Mouse (Mus musculus) limb, embryonic 14.5 days (tissue): Measurements from ENCODE around the gene Tmsb15b2. TPM values are rescaled to one million over a fixed set of nuclear protein-coding genes. Genes with fewer than 3 reads are reported as not detected.
"Not testable (repeated sequence)": the region's sequence is repeated elsewhere in the genome, so short reads cannot be mapped to it uniquely, and the experiment has no call there.

Source experiments
- ATAC-seq: fragments of 200-750 bp; cut with Nextera tagmentation; 2 replicates; pipeline ENCODE4 v1.8.0; 2017; ENCODE audit warnings: low read depth, moderate number of reproducible peaks, moderate TSS enrichment; ENCODE audit not compliant: low FRiP score
- DNase-seq: peaks from one replicate; pipeline ENCODE4 v3.0.0-alpha.2; 2015; ENCODE audit warnings: low spot score
- H3K27ac ChIP-seq: fragments of 300-500 bp; sonication (generic); replicated peaks from 2 replicates; pipeline ENCODE4 v1.5.1; 2014; ENCODE audit warnings: low read depth, mild to moderate bottlenecking, low read length, moderate library complexity, mixed read lengths
- H3K27me3 ChIP-seq: fragments of 300-500 bp; sonication (generic); 2 replicates; pipeline ENCODE4 v1.6.1; 2014; ENCODE audit warnings: low read length, mixed read lengths; ENCODE audit not compliant: control insufficient read depth, insufficient read depth
- H3K36me3 ChIP-seq: fragments of 300-500 bp; sonication (generic); 2 replicates; pipeline ENCODE4 v1.6.1; 2014; ENCODE audit warnings: mild to moderate bottlenecking, low read length, moderate library complexity, mixed read lengths; ENCODE audit not compliant: control insufficient read depth, insufficient read depth
- H3K4me1 ChIP-seq: fragments of 300-500 bp; sonication (generic); 2 replicates; pipeline ENCODE4 v1.6.1; 2014; ENCODE audit warnings: antibody characterized with exemption, low read length, mixed read lengths; ENCODE audit not compliant: control insufficient read depth, insufficient read depth
- H3K4me2 ChIP-seq: fragments of 300-500 bp; sonication (generic); replicated peaks from 2 replicates; pipeline ENCODE4 v1.6.1; 2014; ENCODE audit warnings: low read depth, mild to moderate bottlenecking, low read length, moderate library complexity; ENCODE audit not compliant: severe bottlenecking
- H3K4me3 ChIP-seq: fragments of 300-500 bp; sonication (generic); replicated peaks from 2 replicates; pipeline ENCODE4 v1.5.1; 2014; ENCODE audit warnings: low read length
- H3K9ac ChIP-seq: fragments of 300-500 bp; sonication (generic); 2 replicates; pipeline ENCODE4 v1.6.1; 2014; ENCODE audit warnings: mild to moderate bottlenecking, low read depth, low read length, moderate library complexity; ENCODE audit not compliant: severe bottlenecking
- H3K9me3 ChIP-seq: fragments of 300-500 bp; sonication (generic); 2 replicates; pipeline ENCODE4 v1.6.1; 2016; ENCODE audit warnings: low read length; ENCODE audit not compliant: control insufficient read depth
- POLR2A ChIP-seq: fragments of 200-500 bp; IDR thresholded peaks from 2 replicates; pipeline ENCODE4 v1.8.0; 2012; ENCODE audit warnings: inconsistent platforms, mild to moderate bottlenecking, moderate library complexity, borderline replicate concordance; ENCODE audit not compliant: insufficient read depth, insufficient read length; ENCODE audit errors: extremely low read depth
- WGBS: fragments of 180-500 bp; shearing (Covaris S2); extraction: QIAGEN DNeasy Blood & Tissue Kit; methylation state at CpG from one replicate; pipeline ENCODE4 v1.1.7; 2014; 5-methylcytosine and 5-hydroxymethylcytosine counted together
- polyA plus RNA-seq, 2 experiments: library from polyadenylated mRNA; depleted of rRNA in 1 of 2; stranded (reverse) in 1 of 2; unstranded in 1 of 2; fragments of >200 nt; fragmentation: Nextera tagmentation in 1 of 2; extraction: Ambion mirVana in 1 of 2; gene quantifications; 2 replicates each; pipeline versions ENCODE4 v1.2.1 to v1.2.3; 2012 to 2014

Tmsb15b2 gene
- polyA plus RNA-seq, 2 experiments, result 19.8 to 51.9 TPM

DNA sequence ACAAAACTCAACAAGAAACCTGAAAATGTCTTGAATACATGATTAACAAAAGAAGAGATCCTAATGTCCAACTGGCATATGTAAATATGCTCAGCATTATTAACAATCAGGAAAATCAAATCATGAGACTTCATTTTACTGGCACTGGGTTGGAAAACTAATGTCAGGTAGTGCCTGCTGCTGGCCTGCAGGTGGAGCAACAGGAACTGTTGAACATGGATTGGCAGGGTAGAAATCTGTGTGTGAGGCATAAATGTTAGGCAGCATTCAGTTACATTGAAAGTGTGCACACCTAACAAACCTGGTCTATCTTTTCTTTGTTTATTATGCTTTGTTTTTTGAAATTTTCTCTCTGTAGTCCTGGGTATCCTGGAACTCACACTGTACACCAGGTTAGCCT, 3.3 kb upstream of the Tmsb15b2 start:
- TF ChIP-seq POLR2A, result no peak
- no peak for DNase-seq

DNA sequence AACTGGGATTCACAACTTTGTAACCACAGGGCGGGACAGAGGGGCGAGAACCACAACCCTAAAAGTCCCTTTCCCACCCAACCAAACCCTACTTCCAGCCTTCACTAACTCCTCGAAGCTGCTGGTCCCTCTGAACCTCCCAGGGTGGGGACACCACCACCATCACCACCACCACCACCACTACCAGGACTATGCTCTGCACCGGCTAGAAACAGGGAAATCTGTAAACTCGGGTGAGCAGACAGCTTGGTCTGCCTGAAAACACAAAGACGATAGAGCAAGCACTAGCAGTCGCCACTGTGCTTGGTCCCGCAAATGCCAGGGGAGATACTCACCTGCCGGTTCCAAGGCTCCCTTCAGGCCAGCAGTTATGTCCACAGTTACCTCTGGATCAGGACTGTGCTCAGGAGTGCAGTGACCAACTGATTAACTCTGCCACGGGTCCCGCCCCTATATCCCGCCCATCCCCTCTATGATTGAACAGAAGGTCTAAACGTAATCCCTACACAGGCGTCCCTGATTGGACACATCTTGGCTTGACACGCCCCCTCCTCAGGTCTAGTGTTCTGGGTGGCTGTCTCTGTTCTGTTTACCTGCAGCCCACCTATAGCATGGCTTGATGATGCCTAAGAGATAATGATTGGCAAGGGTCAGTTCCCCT, 1.3 kb upstream of the Tmsb15b2 start, which contains the start of the genes Tmsb15l and Tmsb15b1:
TSS of gene Tmsb15l (minus strand) at position 446 of the 661 bp plus-strand sequence.
TSS of gene Tmsb15b1 (minus strand) at position 451 of the 661 bp plus-strand sequence.
- Histone ChIP-seq H3K27ac (no peak within 1 kb of the TSS), H3K27me3 (no peaks in the 10 kb centered on the region), H3K9ac (peak within 1 kb of the TSS; percentile 50; the same call in 1 of the 2 replicates), H3K36me3 (no peaks in the 10 kb centered on the region), H3K4me1 (no peaks in the 10 kb centered on the region), H3K4me2 (peak within 1 kb of the TSS; percentile 47), H3K4me3 (peak within 1 kb of the TSS; percentile 41), H3K9me3 (no peaks in the 10 kb centered on the region)
- WGBS, result 29% methylated on average over 15 of the region's 15 CpGs
- no peak for TF ChIP-seq POLR2A
- ATAC-seq (peak; percentile 100), DNase-seq (peak; percentile 76)

More for the DNA sequence above, 3.3 kb upstream of the Tmsb15b2 start:
- no peak overlapping the region for H3K4me3 ChIP-seq
- no peak overlapping the region for H3K9ac ChIP-seq
- no peaks in the 10 kb centered on the region for H3K9me3 ChIP-seq
- no peak overlapping the region for H3K27ac ChIP-seq
- ATAC-seq, result no peak
- no peak overlapping the region for H3K4me2 ChIP-seq
- no peaks in the 10 kb centered on the region for H3K4me1 ChIP-seq
- H3K36me3 ChIP-seq, result no peaks in the 10 kb centered on the region
- no peaks in the 10 kb centered on the region for H3K27me3 ChIP-seq

DNA sequence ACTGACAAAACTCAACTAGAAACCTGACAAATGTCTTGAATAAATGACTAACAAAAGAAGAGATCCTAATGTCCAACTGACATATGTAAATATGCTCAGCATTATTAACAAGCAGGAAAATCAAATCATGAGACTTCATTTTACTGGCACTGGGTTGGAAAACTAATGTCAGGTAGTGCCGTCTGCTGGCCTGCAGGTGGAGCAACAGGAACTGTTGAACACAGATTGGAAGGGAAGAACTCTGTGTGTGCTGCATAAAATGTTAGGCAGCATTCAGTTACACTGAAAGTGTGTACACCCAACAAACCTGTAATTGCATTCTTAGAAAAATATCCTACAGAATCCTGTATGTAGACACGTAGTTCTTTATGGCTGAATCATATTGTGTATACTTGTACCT, 15.6 kb downstream of the Tmsb15b2 start:
- H3K27me3 ChIP-seq, result no peaks in the 10 kb centered on the region
- H3K27ac ChIP-seq, result no peak overlapping the region
- TF ChIP-seq POLR2A, result no peak
- no peak for ATAC-seq
- no peaks in the 10 kb centered on the region for H3K36me3 ChIP-seq
- no peaks in the 10 kb centered on the region for H3K9me3 ChIP-seq
- H3K4me1 ChIP-seq, result no peaks in the 10 kb centered on the region
- H3K9ac ChIP-seq, result no peak overlapping the region
- H3K4me2 ChIP-seq, result no peak overlapping the region
- no peak for DNase-seq
- no peak overlapping the region for H3K4me3 ChIP-seq
- 18% methylated on average over 2 of the region's 2 CpGs for WGBS

DNA sequence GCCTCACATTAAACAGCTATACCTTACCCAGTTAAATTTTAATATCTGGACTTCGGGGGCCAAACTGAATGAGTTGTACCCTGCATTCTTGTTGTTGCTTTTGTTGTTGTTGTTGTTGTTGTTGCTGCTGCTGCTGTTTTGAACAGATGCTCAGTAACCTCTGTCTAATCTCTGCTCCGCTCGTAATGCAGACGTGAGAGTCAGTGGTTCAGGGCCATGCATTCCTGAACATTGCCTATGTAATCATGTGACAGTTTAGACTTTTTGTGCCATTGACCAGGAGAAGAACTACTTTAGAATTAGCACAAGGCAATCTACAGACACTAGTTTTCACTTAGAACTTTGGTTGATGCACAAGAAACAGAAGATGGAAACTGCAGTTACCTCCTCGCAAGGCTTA, 17.0 kb downstream of the Tmsb15b2 start:
- H3K27ac ChIP-seq, H3K27me3 ChIP-seq, H3K36me3 ChIP-seq, H3K4me1 ChIP-seq, H3K9me3 ChIP-seq, DNase-seq, H3K9ac ChIP-seq, ATAC-seq: not testable (repeated sequence)
- whole genome bisulfite sequencing, result 67% methylated on average over 5 of the region's 5 CpGs
- peak overlapping the region; percentile 27; the same call in 1 of the 2 replicates for H3K4me3 ChIP-seq
- H3K4me2 ChIP-seq, result peak overlapping the region; percentile 35

DNA sequence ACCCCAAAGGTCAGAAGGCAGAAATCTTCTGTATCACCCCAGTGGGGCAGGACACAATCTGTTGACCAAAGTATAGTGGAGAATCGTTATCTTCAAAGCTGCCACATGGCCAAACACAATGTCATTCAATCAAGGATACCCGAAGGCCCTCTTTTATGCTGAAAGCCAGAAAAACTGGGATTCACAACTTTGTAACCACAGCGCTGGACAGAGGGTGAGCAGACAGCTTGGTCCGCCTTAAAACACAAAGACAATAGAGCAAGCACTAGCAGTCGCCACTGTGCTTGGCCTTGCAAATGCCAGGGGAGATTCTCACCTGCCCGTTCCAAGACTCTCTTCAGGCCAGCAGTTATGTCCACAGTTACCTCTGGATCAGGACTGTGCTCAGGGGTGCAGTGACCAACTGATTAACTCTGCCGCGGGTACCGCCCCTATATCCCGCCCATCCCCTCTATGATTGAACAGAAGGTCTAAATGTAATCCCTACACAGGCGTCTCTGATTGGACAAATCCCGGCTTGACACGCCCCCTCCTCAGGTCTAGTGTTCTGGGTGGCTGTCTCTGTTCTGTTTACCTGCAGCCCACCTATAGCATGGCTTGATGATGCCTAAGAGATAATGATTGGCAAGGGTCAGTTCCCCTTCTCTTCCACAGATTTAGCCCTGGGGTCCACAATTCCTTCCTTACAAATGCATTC, 17.6 kb downstream of the Tmsb15b2 start:
- not testable (repeated sequence) for H3K9me3 ChIP-seq, H3K9ac ChIP-seq, H3K4me1 ChIP-seq, H3K36me3 ChIP-seq, H3K27me3 ChIP-seq, H3K27ac ChIP-seq
- ATAC-seq (peak; percentile 96), DNase-seq (peak; percentile 52)
- whole genome bisulfite sequencing, result 28% methylated on average over 13 of the region's 13 CpGs
- Histone ChIP-seq H3K4me3 (peak overlapping the region; percentile 27), H3K4me2 (peak overlapping the region; percentile 38)
